Mouse (Mus musculus) forebrain, embryonic 16.5 days (tissue): Measurements from ENCODE around the gene Foxp1. TPM values are rescaled to one million over a fixed set of nuclear protein-coding genes. Genes with fewer than 3 reads are reported as not detected.

Experiments
- ATAC-seq: fragments of 200-750 bp; cut with Nextera tagmentation; 2 replicates; pipeline ENCODE4 v1.8.0; 2017; ENCODE audit warnings: mild to moderate bottlenecking, moderate library complexity
- H3K27ac ChIP-seq: fragments of 300-500 bp; sonication (generic); 2 replicates; pipeline ENCODE4 v1.5.1; 2014; ENCODE audit warnings: low read length, control low read depth
- H3K27me3 ChIP-seq: fragments of 300-500 bp; sonication (generic); replicated peaks from 2 replicates; pipeline ENCODE4 v1.6.1; 2014; ENCODE audit warnings: low read length; ENCODE audit not compliant: control insufficient read depth, insufficient read depth
- H3K36me3 ChIP-seq: fragments of 300-500 bp; sonication (generic); 2 replicates; pipeline ENCODE4 v1.6.1; 2014; ENCODE audit not compliant: control insufficient read depth, insufficient read depth
- H3K4me1 ChIP-seq: fragments of 300-500 bp; sonication (generic); replicated peaks from 2 replicates; pipeline ENCODE4 v1.6.1; 2014; ENCODE audit warnings: low read length; ENCODE audit not compliant: control insufficient read depth, insufficient read depth
- H3K4me2 ChIP-seq: fragments of 300-500 bp; sonication (generic); 2 replicates; pipeline ENCODE4 v1.6.1; 2014; ENCODE audit warnings: mild to moderate bottlenecking, low read length, control low read depth
- H3K4me3 ChIP-seq: fragments of 300-500 bp; sonication (generic); replicated peaks from 2 replicates; pipeline ENCODE4 v1.5.1; 2014; ENCODE audit warnings: mild to moderate bottlenecking, low read length, control low read depth
- H3K9ac ChIP-seq: fragments of 300-500 bp; sonication (generic); replicated peaks from 2 replicates; pipeline ENCODE4 v1.6.1; 2014; ENCODE audit warnings: low read depth, low read length, control low read depth
- H3K9me3 ChIP-seq: fragments of 300-500 bp; sonication (generic); 2 replicates; pipeline ENCODE4 v1.6.1; 2016; ENCODE audit warnings: low read length; ENCODE audit not compliant: control insufficient read depth
- WGBS: fragments of 180-500 bp; shearing (Covaris S2); extraction: QIAGEN DNeasy Blood & Tissue Kit; methylation state at CpG from one replicate; pipeline ENCODE4 v1.1.7; 2014; 5-methylcytosine and 5-hydroxymethylcytosine counted together
- polyA plus RNA-seq: library from polyadenylated mRNA; unstranded; fragments of >200 nt; fragmentation: Nextera tagmentation; extraction: Ambion mirVana; gene quantifications from 2 replicates; pipeline ENCODE4 v1.2.1, GENCODE M21; 2015

Foxp1 gene
- polyA plus RNA-seq, 1 experiment from 2014 or later: 123 TPM

GRCm38 (mm10) chr6:98949703-98950191 is 572.8 kb downstream of the Foxp1 start:
- no peak overlapping the region for H3K4me2 ChIP-seq
- H3K4me1 ChIP-seq: peaks cover 30% of the 10 kb centered on the region
- no peak overlapping the region for H3K9ac ChIP-seq
- H3K36me3 ChIP-seq: no peaks in the 10 kb centered on the region
- WGBS: 25% methylated on average over 6 of the region's 6 CpGs
- H3K9me3 ChIP-seq: no peaks in the 10 kb centered on the region
- H3K4me3 ChIP-seq: no peak overlapping the region
- ATAC-seq: no peak
- peak overlapping the region; percentile 20; the same call in 1 of the 2 replicates for H3K27ac ChIP-seq
- H3K27me3 ChIP-seq: 0 out of 2 replicates have a peak, but pooled peaks cover 2% of the 10 kb centered on the region

DNA sequence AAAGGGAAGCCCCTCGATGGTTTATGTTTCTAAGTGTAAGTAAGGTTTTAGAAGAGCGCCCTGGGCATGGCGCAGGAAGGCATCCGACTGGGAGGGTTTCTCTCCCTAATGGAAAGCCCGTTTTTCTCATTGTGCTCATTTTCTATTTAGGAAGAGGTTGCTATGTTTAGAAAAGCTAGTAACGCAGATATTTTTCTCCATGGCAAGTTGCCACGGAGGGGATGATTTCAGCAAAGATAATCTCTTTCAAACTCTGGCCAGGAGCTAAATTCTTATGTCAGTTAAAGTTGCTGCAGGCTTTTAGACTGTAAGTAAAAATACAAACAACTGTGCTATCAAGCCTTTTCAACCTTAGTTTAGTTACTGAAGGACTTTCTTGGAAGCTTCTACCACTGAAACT is 573.2 kb downstream of the Foxp1 start:
- no peak overlapping the region for H3K4me2 ChIP-seq
- peaks cover 30% of the 10 kb centered on the region for H3K4me1 ChIP-seq
- no peaks in the 10 kb centered on the region for H3K36me3 ChIP-seq
- no peak for ATAC-seq
- no peak overlapping the region for H3K4me3 ChIP-seq
- H3K27ac ChIP-seq: no peak overlapping the region
- H3K9me3 ChIP-seq: no peaks in the 10 kb centered on the region
- no peak overlapping the region for H3K9ac ChIP-seq
- 39% methylated on average over 7 of the region's 7 CpGs for whole genome bisulfite sequencing
- H3K27me3 ChIP-seq: 0 out of 2 replicates have a peak, but pooled peaks cover 2% of the 10 kb centered on the region

DNA sequence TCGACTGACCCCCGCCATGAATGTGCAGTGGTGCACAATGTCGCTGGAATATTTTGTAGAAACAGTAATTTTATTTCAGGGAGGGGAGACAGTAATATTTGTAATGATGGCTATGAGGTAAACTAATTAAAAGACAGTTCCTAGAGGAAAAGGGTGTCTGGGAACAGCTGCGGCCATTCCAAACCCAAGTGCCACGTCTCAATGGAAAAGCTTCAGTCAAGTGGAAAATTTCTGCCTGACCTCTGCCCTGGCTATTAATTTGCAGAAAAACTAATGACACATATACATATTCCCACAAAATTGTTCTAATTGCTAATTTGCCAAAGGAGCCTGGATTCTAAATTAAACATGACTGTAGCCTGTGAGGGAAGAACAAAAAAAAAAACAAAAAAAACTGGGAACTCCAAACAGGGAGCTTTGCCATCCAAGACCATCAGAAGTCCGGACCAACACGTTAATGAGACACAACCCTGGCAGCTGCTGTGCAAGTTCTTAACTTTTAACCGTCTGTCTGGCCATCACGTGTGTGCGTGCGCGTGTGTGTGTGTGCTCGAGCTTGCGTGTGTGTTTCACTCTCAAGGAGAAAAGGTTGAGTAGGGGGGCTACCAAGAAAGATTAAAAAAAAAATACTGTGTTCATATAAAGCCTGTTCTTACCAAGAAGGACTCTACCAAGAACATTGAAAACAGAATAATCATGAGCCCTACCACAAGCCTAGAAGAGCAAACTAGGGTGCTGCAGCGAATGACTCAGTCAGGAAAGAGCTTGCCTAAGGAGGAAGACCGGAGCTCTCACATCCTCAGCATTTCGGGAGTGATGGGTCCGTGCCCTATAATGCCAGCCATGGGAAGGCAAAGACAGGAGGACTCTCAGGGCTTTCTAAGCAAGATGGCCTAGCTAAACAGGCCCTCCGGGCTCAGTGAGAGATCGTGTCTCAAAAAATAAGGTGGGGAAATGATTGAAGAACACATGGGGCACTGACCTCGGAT is 574.1 kb downstream of the Foxp1 start:
- H3K9ac ChIP-seq: no peak overlapping the region
- peak; percentile 25; the same call in 1 of the 2 replicates for ATAC-seq
- no peaks in the 10 kb centered on the region for H3K36me3 ChIP-seq
- no peak overlapping the region for H3K4me2 ChIP-seq
- H3K27ac ChIP-seq: no peak overlapping the region
- H3K9me3 ChIP-seq: no peaks in the 10 kb centered on the region
- peaks cover 30% of the 10 kb centered on the region for H3K4me1 ChIP-seq
- WGBS: 33% methylated on average over 21 of the region's 21 CpGs
- 0 out of 2 replicates have a peak, but pooled peaks cover 2% of the 10 kb centered on the region for H3K27me3 ChIP-seq
- H3K4me3 ChIP-seq: no peak overlapping the region

- no peak overlapping the region for H3K4me2 ChIP-seq
- no peak overlapping the region for H3K9ac ChIP-seq
- ATAC-seq: peak; percentile 73
- 0 out of 2 replicates have a peak, but pooled peaks cover 2% of the 10 kb centered on the region for H3K27me3 ChIP-seq
- H3K4me1 ChIP-seq: peaks cover 28% of the 10 kb centered on the region
- H3K27ac ChIP-seq: no peak overlapping the region
- WGBS: 18% methylated on average over 11 of the region's 11 CpGs
- H3K9me3 ChIP-seq: no peaks in the 10 kb centered on the region
- H3K4me3 ChIP-seq: no peak overlapping the region
- no peaks in the 10 kb centered on the region for H3K36me3 ChIP-seq
Observed at GRCm38 (mm10) chr6:98947486-98948152, 574.9 kb downstream of the Foxp1 start.

GRCm38 (mm10) chr6:98946731-98947130 is 575.8 kb downstream of the Foxp1 start:
- Histone ChIP-seq H3K4me3 (no peak overlapping the region), H3K4me1 (peaks cover 28% of the 10 kb centered on the region), H3K27me3 (0 out of 2 replicates have a peak, but pooled peaks cover 2% of the 10 kb centered on the region), H3K36me3 (no peaks in the 10 kb centered on the region), H3K27ac (no peak overlapping the region), H3K9me3 (no peaks in the 10 kb centered on the region), H3K9ac (no peak overlapping the region), H3K4me2 (no peak overlapping the region)
- no peak for ATAC-seq
- WGBS: 92% methylated on average over 4 of the region's 4 CpGs

- H3K9me3 ChIP-seq: no peaks in the 10 kb centered on the region
- H3K36me3 ChIP-seq: no peaks in the 10 kb centered on the region
- H3K4me2 ChIP-seq: no peak overlapping the region
- no peak for ATAC-seq
- H3K27me3 ChIP-seq: 0 out of 2 replicates have a peak, but pooled peaks cover 2% of the 10 kb centered on the region
- WGBS: 87% methylated on average over 21 of the region's 21 CpGs
- no peak overlapping the region for H3K9ac ChIP-seq
- H3K27ac ChIP-seq: no peak overlapping the region
- H3K4me1 ChIP-seq: peaks cover 28% of the 10 kb centered on the region
- no peak overlapping the region for H3K4me3 ChIP-seq
Observed at GRCm38 (mm10) chr6:98945496-98946412, 576.8 kb downstream of the Foxp1 start.

GRCm38 (mm10) chr6:98938348-98938747 is 584.2 kb downstream of the Foxp1 start:
- no peak overlapping the region for H3K4me3 ChIP-seq
- no peak overlapping the region for H3K4me2 ChIP-seq
- peaks cover 5% of the 10 kb centered on the region; the same call in 1 of the 2 replicates for H3K4me1 ChIP-seq
- 0 out of 2 replicates have a peak, but pooled peaks cover 2% of the 10 kb centered on the region for H3K36me3 ChIP-seq
- whole genome bisulfite sequencing: 92% methylated on average over 8 of the region's 8 CpGs
- H3K9me3 ChIP-seq: no peaks in the 10 kb centered on the region
- H3K9ac ChIP-seq: no peak overlapping the region
- no peak for ATAC-seq
- no peak overlapping the region for H3K27ac ChIP-seq
- no peaks in the 10 kb centered on the region for H3K27me3 ChIP-seq

- no peaks in the 10 kb centered on the region for H3K9me3 ChIP-seq
- H3K27me3 ChIP-seq: no peaks in the 10 kb centered on the region
- H3K4me3 ChIP-seq: no peak overlapping the region
- H3K36me3 ChIP-seq: 0 out of 2 replicates have a peak, but pooled peaks cover 2% of the 10 kb centered on the region
- H3K4me1 ChIP-seq: peaks cover 5% of the 10 kb centered on the region; the same call in 1 of the 2 replicates
- no peak overlapping the region for H3K9ac ChIP-seq
- H3K4me2 ChIP-seq: no peak overlapping the region
- no peak overlapping the region for H3K27ac ChIP-seq
- 90% methylated on average over 11 of the region's 11 CpGs for WGBS
- no peak for ATAC-seq
Observed at GRCm38 (mm10) chr6:98937513-98937912, 585.0 kb downstream of the Foxp1 start.
